Mouse (Mus musculus) thymus, adult 2 months (tissue): ENCODE data around the gene Ssr4. TPM values are rescaled to one million over a fixed set of nuclear protein-coding genes. Genes with fewer than 3 reads are reported as not detected.
A peak's percentile ranks its signal among the peaks of the same experiment; 100 is the strongest.

Experiments
- DNase-seq: peaks from one replicate; pipeline ENCODE4 v3.0.0; 2021
- H3K27ac ChIP-seq: fragments of 200-500 bp; 2 replicates; pipeline ENCODE4 v1.5.1; 2012; ENCODE audit warnings: low read length, control low read depth; ENCODE audit not compliant: control insufficient read depth, insufficient read depth
- H3K27me3 ChIP-seq: fragments of 200-500 bp; 2 replicates; pipeline ENCODE4 v1.6.1; 2012; ENCODE audit warnings: mild to moderate bottlenecking, low read length, moderate library complexity, mixed read lengths; ENCODE audit not compliant: control insufficient read depth, insufficient read depth
- H3K36me3 ChIP-seq: fragments of 200-500 bp; 2 replicates; pipeline ENCODE4 v1.6.1; 2012; ENCODE audit warnings: mild to moderate bottlenecking, low read length, moderate library complexity; ENCODE audit not compliant: control insufficient read depth, insufficient read depth
- H3K4me1 ChIP-seq: fragments of 200-500 bp; replicated peaks from 2 replicates; pipeline ENCODE4 v1.6.1; 2012; ENCODE audit warnings: low read length; ENCODE audit not compliant: control insufficient read depth, insufficient read depth
- H3K4me3 ChIP-seq: fragments of 200-500 bp; 2 replicates; pipeline ENCODE4 v1.5.1; 2012; ENCODE audit warnings: mild to moderate bottlenecking, low read length, control low read depth, moderate library complexity; ENCODE audit not compliant: control insufficient read depth, insufficient read depth
- CTCF ChIP-seq: fragments of 200-500 bp; IDR thresholded peaks from 2 replicates; pipeline ENCODE4 v1.5.1; 2012; ENCODE audit warnings: mild to moderate bottlenecking, control low read depth, low read length, moderate library complexity, borderline replicate concordance; ENCODE audit not compliant: control insufficient read depth, poor library complexity, insufficient read depth; ENCODE audit errors: extremely low read depth
- POLR2A ChIP-seq: fragments of 200-500 bp; IDR thresholded peaks from 2 replicates; pipeline ENCODE4 v1.6.1; 2012; ENCODE audit warnings: mild to moderate bottlenecking, low read length, control low read depth, moderate library complexity; ENCODE audit not compliant: control insufficient read depth, poor library complexity, insufficient read depth; ENCODE audit errors: extremely low read depth
- WGBS: fragments of 180-500 bp; shearing (Covaris S2); methylation state at CpG from one replicate; pipeline ENCODE4 v1.1.7; 2018; 5-methylcytosine and 5-hydroxymethylcytosine counted together
- polyA plus RNA-seq: library from polyadenylated mRNA; depleted of rRNA; stranded (reverse); fragments of >200 nt; gene quantifications from 2 replicates; pipeline ENCODE4 v1.2.3, GENCODE M21; 2012

Ssr4 gene
- polyA plus RNA-seq, 1 experiment: 216 TPM

DNA sequence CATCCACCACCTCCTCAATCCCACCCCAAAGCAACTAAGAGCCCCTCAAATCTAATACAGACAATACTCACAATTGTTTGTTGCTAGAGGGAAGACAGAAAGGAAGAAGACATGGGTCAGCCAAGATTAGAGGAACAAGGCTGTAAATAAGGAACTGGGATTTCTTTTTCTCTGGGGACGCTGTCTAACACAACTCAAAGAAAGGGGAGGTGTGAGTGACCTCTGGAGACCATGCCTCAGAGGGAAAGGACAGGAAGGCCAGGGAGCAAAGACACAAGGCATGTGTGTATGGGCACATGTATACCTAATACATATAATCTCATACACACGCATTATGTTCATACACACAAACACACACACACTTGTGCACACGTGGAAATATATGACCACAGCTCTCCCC lies 4.6 kb upstream of the Ssr4 start:
- TF ChIP-seq POLR2A (no peak), CTCF (no peak)
- H3K4me1 ChIP-seq: 0 out of 2 replicates have a peak, but pooled peaks cover 4% of the 10 kb centered on the region
- WGBS: 89% methylated on average over 3 of the region's 3 CpGs
- peaks cover 36% of the 10 kb centered on the region for H3K36me3 ChIP-seq
- no peaks in the 10 kb centered on the region for H3K27me3 ChIP-seq
- no peak overlapping the region for H3K27ac ChIP-seq
- no peak for DNase-seq
- no peak overlapping the region for H3K4me3 ChIP-seq

DNA sequence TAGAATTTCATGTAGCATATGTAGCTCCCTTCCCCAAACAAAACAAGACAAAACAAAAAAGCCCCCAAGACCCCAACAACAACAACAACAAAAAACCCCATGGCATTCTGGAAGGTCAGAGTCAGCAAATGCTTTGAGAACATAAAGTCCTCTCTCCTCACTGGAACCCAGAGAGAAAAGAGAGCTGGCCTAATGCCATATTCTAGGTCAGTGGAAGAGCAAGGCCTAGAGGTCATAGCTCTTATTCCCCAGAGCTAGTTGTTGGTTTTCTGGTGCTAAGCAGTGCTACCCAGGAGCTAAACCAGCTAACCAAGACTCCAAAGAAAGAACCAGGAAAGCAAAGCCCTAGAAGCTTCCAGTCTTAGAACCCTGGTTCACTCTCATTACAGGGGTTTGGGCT lies 1.2 kb upstream of the Ssr4 start:
- peaks cover 13% of the 10 kb centered on the region; the same call in 1 of the 2 replicates for H3K4me1 ChIP-seq
- H3K4me3 ChIP-seq: peak overlapping the region; percentile 92; the same call in 1 of the 2 replicates
- H3K36me3 ChIP-seq: peaks cover 22% of the 10 kb centered on the region
- TF ChIP-seq CTCF: no peak
- TF ChIP-seq POLR2A: no peak
- H3K27me3 ChIP-seq: no peaks in the 10 kb centered on the region
- H3K27ac ChIP-seq: no peak overlapping the region
- no peak for DNase-seq

DNA sequence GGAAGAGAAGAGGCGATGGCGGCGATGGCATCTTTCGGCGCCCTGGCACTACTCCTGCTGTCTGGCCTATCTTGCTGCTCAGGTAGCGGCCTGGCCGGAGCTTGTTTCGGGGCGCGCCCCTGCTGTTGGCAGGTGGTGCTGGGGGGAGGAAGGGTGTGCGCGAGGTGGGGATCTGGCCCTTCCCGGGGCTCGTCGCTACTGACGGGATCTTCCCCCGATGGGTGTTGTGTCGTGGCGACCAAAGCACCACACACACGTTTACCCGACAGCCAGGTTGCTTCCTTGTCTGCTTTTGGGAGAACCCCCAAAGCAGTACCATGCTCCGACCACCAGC lies 364 bp downstream of the Ssr4 start:
- DNase-seq: no peak
- peak overlapping the region; percentile 92 for H3K4me3 ChIP-seq
- no peaks in the 10 kb centered on the region for H3K27me3 ChIP-seq
- peak overlapping the region; percentile 50 for H3K27ac ChIP-seq
- WGBS: under 1% methylated on average over 21 of the region's 22 CpGs
- peaks cover 13% of the 10 kb centered on the region; the same call in 1 of the 2 replicates for H3K4me1 ChIP-seq
- TF ChIP-seq CTCF: no peak
- TF ChIP-seq POLR2A: no peak
- H3K36me3 ChIP-seq: peaks cover 13% of the 10 kb centered on the region

DNA sequence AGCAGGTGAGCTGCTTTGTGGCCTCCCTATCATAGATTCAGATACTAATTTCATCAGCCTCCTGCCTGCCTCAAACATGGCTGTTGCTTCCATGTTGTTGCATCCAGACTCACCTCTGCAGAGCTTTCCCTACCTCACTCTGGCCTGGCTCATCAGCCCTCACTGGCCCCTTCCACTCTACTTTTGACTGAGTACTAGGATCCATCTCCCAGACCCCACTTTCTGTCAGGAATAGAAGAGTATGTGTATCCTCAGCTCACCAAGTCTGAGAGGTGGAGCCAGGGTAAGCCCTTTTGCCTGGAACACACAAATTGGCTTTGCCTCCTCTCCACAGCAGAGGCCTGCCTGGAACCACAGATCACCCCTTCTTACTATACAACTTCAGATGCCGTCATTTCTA lies 1.7 kb downstream of the Ssr4 start:
- Histone ChIP-seq H3K4me3 (no peak overlapping the region), H3K36me3 (peaks cover 13% of the 10 kb centered on the region), H3K27me3 (no peaks in the 10 kb centered on the region), H3K4me1 (peaks cover 13% of the 10 kb centered on the region; the same call in 1 of the 2 replicates), H3K27ac (no peak overlapping the region)
- DNase-seq: no peak
- no peak for TF ChIP-seq CTCF
- no peak for TF ChIP-seq POLR2A
- WGBS: 100% methylated on average over 1 of the region's 1 CpGs

DNA sequence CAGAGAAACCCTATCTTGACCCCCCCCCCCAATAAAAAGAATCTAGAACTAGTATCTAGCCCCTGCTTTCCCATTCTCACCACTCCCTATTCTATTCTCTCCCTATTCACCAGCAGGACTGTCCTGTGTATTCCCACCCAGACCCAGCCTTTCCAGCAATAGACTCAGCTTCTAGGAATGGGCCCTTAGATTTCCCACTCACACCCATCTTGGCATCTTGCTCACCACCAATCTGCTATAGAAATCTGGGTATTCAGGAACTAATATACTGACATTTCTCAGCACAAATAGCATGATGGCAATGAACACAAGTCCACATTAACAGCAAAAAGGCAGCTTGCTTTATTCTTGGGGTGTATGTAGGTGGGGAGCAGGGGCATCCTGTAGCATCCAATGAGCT lies 6.2 kb downstream of the Ssr4 start:
- no peak for DNase-seq
- 0 out of 2 replicates have a peak, but pooled peaks cover 6% of the 10 kb centered on the region for H3K4me1 ChIP-seq
- no peak for TF ChIP-seq CTCF
- TF ChIP-seq POLR2A: no peak
- H3K36me3 ChIP-seq: peaks cover 13% of the 10 kb centered on the region
- no peaks in the 10 kb centered on the region for H3K27me3 ChIP-seq
- H3K4me3 ChIP-seq: no peak overlapping the region
- H3K27ac ChIP-seq: no peak overlapping the region

DNA sequence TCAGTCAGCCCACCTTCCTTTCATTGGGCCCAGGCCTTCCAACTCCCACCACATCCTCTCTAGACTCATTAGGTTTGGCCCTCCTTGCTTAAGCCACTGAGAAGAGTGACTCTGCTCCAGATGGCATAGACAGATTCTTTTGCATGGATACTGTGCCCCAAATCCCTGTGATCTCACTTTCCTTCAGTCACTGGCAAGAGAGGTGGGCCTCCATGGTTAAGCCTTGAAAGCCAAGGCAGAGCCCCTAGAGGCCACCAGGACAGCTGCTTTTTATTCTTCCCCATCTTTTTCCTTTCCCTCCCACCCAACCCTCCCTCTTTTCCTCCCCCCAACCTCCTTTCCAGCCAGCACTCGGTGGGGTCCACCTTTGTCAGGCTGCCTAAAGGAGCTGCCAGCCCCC lies 6.7 kb downstream of the Ssr4 start:
- no peak for DNase-seq

DNA sequence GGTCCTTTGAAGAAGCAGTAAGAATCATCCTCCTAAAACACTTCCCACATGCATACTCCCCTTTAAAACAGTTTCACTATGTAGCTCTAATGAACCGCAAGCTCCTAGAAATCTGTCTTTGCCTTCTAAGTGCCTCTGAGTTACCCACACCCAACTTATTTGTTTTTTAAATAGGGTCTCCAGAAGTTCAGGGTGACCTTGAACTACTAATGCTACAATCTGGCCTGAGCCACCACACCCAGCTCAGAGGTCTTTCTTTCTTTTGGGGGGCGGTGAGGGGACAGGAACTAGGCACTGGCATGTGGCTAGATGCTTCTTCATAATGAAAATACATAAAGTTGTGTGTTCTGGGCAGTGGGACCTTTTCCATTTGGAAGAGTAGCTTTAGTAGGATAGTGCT lies 10.7 kb downstream of the Ssr4 start:
- Histone ChIP-seq H3K27ac (no peak overlapping the region), H3K4me3 (no peak overlapping the region), H3K27me3 (no peaks in the 10 kb centered on the region), H3K36me3 (no peaks in the 10 kb centered on the region), H3K4me1 (no peaks in the 10 kb centered on the region)
- no peak for DNase-seq
- TF ChIP-seq POLR2A (no peak), CTCF (no peak)
- WGBS: 98% methylated on average over 2 of the region's 2 CpGs

More for the DNA sequence above, 6.7 kb downstream of the Ssr4 start:
- TF ChIP-seq POLR2A: no peak
- no peak for TF ChIP-seq CTCF
- 14% methylated on average over 1 of the region's 1 CpGs for WGBS
- H3K27ac ChIP-seq: no peak overlapping the region
- H3K27me3 ChIP-seq: no peaks in the 10 kb centered on the region
- H3K36me3 ChIP-seq: peaks cover 13% of the 10 kb centered on the region
- 0 out of 2 replicates have a peak, but pooled peaks cover 4% of the 10 kb centered on the region for H3K4me1 ChIP-seq
- no peak overlapping the region for H3K4me3 ChIP-seq
